Mouse (Mus musculus) cerebellum, adult 11-12 months (tissue): ENCODE measurements around the gene Evi2a.

Experiments
- DNase-seq: peaks from one replicate; pipeline ENCODE4 v3.0.0; 2022

Evi2a gene

GRCm38 (mm10) chr11:79530333-79530761 is at the start of gene Evi2a, which contains the start of gene Evi2:
Gene Evi2a, minus strand, starts transcription at chr11:79530609.
Gene Evi2, minus strand, starts transcription at chr11:79530589.
- no peak for DNase-seq

- peak; percentile 61 for DNase-seq
Measured at GRCm38 (mm10) chr11:79577741-79578140, 47.3 kb upstream of the Evi2a start.

- DNase-seq: no peak
Measured at GRCm38 (mm10) chr11:79575383-79576073, 45.1 kb upstream of the Evi2a start.

GRCm38 (mm10) chr11:79573836-79574235 is 43.4 kb upstream of the Evi2a start:
- no peak for DNase-seq

- DNase-seq: no peak
Measured at GRCm38 (mm10) chr11:79570319-79570718, 39.9 kb upstream of the Evi2a start.

GRCm38 (mm10) chr11:79568197-79568911 is 37.9 kb upstream of the Evi2a start:
- no peak for DNase-seq

- no peak for DNase-seq
Measured at GRCm38 (mm10) chr11:79566947-79567346, 36.5 kb upstream of the Evi2a start.

- no peak for DNase-seq
Measured at GRCm38 (mm10) chr11:79563493-79563892, 33.1 kb upstream of the Evi2a start.

GRCm38 (mm10) chr11:79560536-79560935 is 30.1 kb upstream of the Evi2a start:
- no peak for DNase-seq

- no peak for DNase-seq
Measured at GRCm38 (mm10) chr11:79552622-79553021, 22.2 kb upstream of the Evi2a start.

- no peak for DNase-seq
Measured at GRCm38 (mm10) chr11:79536293-79536692, 5.9 kb upstream of the Evi2a start.

- no peak for DNase-seq
Measured at GRCm38 (mm10) chr11:79535554-79535953, 5.1 kb upstream of the Evi2a start.

GRCm38 (mm10) chr11:79533950-79534690 is 3.7 kb upstream of the Evi2a start:
- peak; percentile 20 for DNase-seq

- DNase-seq: no peak
Measured at GRCm38 (mm10) chr11:79533311-79533710, 2.9 kb upstream of the Evi2a start.

GRCm38 (mm10) chr11:79531485-79531884 is 1.1 kb upstream of the Evi2a start:
- no peak for DNase-seq

GRCm38 (mm10) chr11:79530774-79531173 is 365 bp upstream of the Evi2a start:
- no peak for DNase-seq

GRCm38 (mm10) chr11:79529736-79530135 is 673 bp downstream of the Evi2a start:
- no peak for DNase-seq

- DNase-seq: no peak
Measured at GRCm38 (mm10) chr11:79529226-79529625, 1.2 kb downstream of the Evi2a start.

GRCm38 (mm10) chr11:79528601-79529000 is 1.8 kb downstream of the Evi2a start:
- DNase-seq: no peak

- DNase-seq: no peak
Measured at GRCm38 (mm10) chr11:79527739-79528384, 2.5 kb downstream of the Evi2a start.

- DNase-seq: no peak
Measured at GRCm38 (mm10) chr11:79527015-79527738, 3.2 kb downstream of the Evi2a start.

GRCm38 (mm10) chr11:79526549-79526948 is 3.9 kb downstream of the Evi2a start:
- DNase-seq: no peak

GRCm38 (mm10) chr11:79524310-79524575 is 6.2 kb downstream of the Evi2a start:
- no peak for DNase-seq
